ENCODE assay signal across 10 mouse cellular contexts in genomic region chr11:110993616-110994015, GRCm38 (mm10). TPM values are rescaled to one million over a fixed set of nuclear protein-coding genes. Genes with fewer than 3 reads are reported as not detected.
A peak's percentile ranks its signal among the peaks of the same experiment; 100 is the strongest.
DNase-seq lines count a peak whose midpoint lies in the region; ATAC-seq and TF ChIP-seq lines count a peak whose summit lies in the region.
"Had no signal": no experiment of that assay in that cellular context is flagged by ENCODE, and none has a peak within 500 bp of the region (broad histone marks: within the 10 kb centered on the region; RNA-seq: fewer than 3 reads in every experiment).

No protein-coding gene starts in this region.

- TF ChIP-seq EP300 in liver, postnatal 0 days (IDR thresholded peaks at IDR 0.05; ENCODE audit: low read depth), result peak; percentile 56; the same call in 1 of the 2 replicates

- H3K9ac ChIP-seq in liver, postnatal 0 days (replicated peaks), result no peak overlapping the region
- H3K9ac ChIP-seq: hindbrain, embryonic 12.5 days had no signal

- WGBS in liver, postnatal 0 days (ENCODE audit: insufficient replicate concordance), result 28% methylated on average over 4 of the region's 4 CpGs

- ATAC-seq in liver, postnatal 0 days, result peak; percentile 81

- TF ChIP-seq CTCF in liver, postnatal 0 days (IDR thresholded peaks at IDR 0.05; ENCODE audit: low read depth), result no peak

- DNase-seq in adrenal gland, adult 2 months, result peak; percentile 2
- DNase-seq in adrenal gland, adult 18-20 months (ENCODE audit: low spot score in 2 of 2), result no peak
- DNase-seq in brain, adult 2 months (ENCODE audit: low read depth, low spot score), result peak; percentile 17
- DNase-seq in liver, postnatal 0 days, result peak; percentile 17
- peak; percentile 44 to 46 for DNase-seq in spleen, adult 18-20 months
- no peak for DNase-seq in cerebellum, postnatal 4 days (ENCODE audit: low spot score in 2 of 2)
- DNase-seq in retina, embryonic 14.5 days (ENCODE audit: low spot score), result no peak
- no peak for DNase-seq in kidney, adult 8-10 months

- H3K4me1 ChIP-seq in liver, postnatal 0 days (ENCODE audit: insufficient read depth), result no peaks in the 10 kb centered on the region
- H3K4me1 ChIP-seq: hindbrain, embryonic 12.5 days had no signal

- no peaks in the 10 kb centered on the region for H3K36me3 ChIP-seq in liver, postnatal 0 days (replicated peaks; ENCODE audit: insufficient read depth, low read length)
- H3K36me3 ChIP-seq: hindbrain, embryonic 12.5 days had no signal

- peak overlapping the region; percentile 64 for H3K27ac ChIP-seq in liver, postnatal 0 days (ENCODE audit: low read depth)
- H3K27ac ChIP-seq: hindbrain, embryonic 12.5 days had no signal

- no peaks in the 10 kb centered on the region for H3K9me3 ChIP-seq in liver, postnatal 0 days (ENCODE audit: low read length)
- H3K9me3 ChIP-seq: hindbrain, embryonic 12.5 days had no signal

- H3K27me3 ChIP-seq in liver, postnatal 0 days (ENCODE audit: insufficient read depth, low read length), result no peaks in the 10 kb centered on the region
- H3K27me3 ChIP-seq: hindbrain, embryonic 12.5 days had no signal

- no peak overlapping the region for H3K4me3 ChIP-seq in liver, postnatal 0 days (ENCODE audit: low read depth, low read length)
- H3K4me3 ChIP-seq: hindbrain, embryonic 12.5 days had no signal

- H3K4me2 ChIP-seq in liver, postnatal 0 days (ENCODE audit: low read depth, low read length), result no peak overlapping the region
- H3K4me2 ChIP-seq: hindbrain, embryonic 12.5 days had no signal

RNA-seq across cellular contexts. Expression of gene Kcnj16, which starts 25.8 kb away (rescaled TPM):
- total RNA-seq in adrenal gland, adult 2 months (2021), result not detected
- polyA plus RNA-seq in adrenal gland, adult 2 months (2012; rRNA removed), result not detected in 2 replicates
- total RNA-seq in adrenal gland, adult 18-20 months (2021), result under 1 TPM in 1 of 2 experiments, not detected in 1; 0.43 TPM
- polyA plus RNA-seq in liver, postnatal 0 days (2015; fragmentation: Nextera tagmentation; extraction: Ambion mirVana), result 0.18 and 0.52 TPM in 2 replicates
- polyA plus RNA-seq: urinary bladder, adult 2 months had no signal

Comparison
In these comparisons a context has a peak if more than half of its experiments do, and no peak if none do; other contexts are left out.
1. DNase-seq: peak in adrenal gland, adult 2 months (single experiment), brain, adult 2 months (single experiment), liver, postnatal 0 days (single experiment) and spleen, adult 18-20 months (2 of 2); none in adrenal gland, adult 18-20 months (0 of 2), cerebellum, postnatal 4 days (0 of 2), retina, embryonic 14.5 days (single experiment) and kidney, adult 8-10 months (0 of 2).